Mouse (Mus musculus) liver, embryonic 11.5 days (tissue): ENCODE data around the gene H2-Q7. TPM values are rescaled to one million over a fixed set of nuclear protein-coding genes. Genes with fewer than 3 reads are reported as not detected.
A peak's percentile ranks its signal among the peaks of the same experiment; 100 is the strongest.
"Not testable (repeated sequence)": the region's sequence is repeated elsewhere in the genome, so short reads cannot be mapped to it uniquely, and the experiment has no call there.

Experiments used
- ATAC-seq: fragments of 200-750 bp; cut with Nextera tagmentation; replicated peaks from 2 replicates; pipeline ENCODE4 v1.8.0; 2017; ENCODE audit warnings: moderate number of reproducible peaks, mild to moderate bottlenecking, moderate TSS enrichment, moderate library complexity; ENCODE audit not compliant: low FRiP score
- DNase-seq: peaks from one replicate; pipeline ENCODE4 v3.0.0-alpha.2; 2017; ENCODE audit warnings: low spot score
- H3K27ac ChIP-seq: fragments of 300-500 bp; sonication (generic); 2 replicates; pipeline ENCODE4 v1.5.1; 2014; ENCODE audit warnings: mild to moderate bottlenecking, low read depth, low read length, control low read depth
- H3K27me3 ChIP-seq: fragments of 300-500 bp; sonication (generic); replicated peaks from 2 replicates; pipeline ENCODE4 v1.6.1; 2014; ENCODE audit warnings: low read length, mixed read lengths; ENCODE audit not compliant: control insufficient read depth, insufficient read depth
- H3K36me3 ChIP-seq: fragments of 300-500 bp; sonication (generic); 2 replicates; pipeline ENCODE4 v1.6.1; 2014; ENCODE audit warnings: mild to moderate bottlenecking, low read length, moderate library complexity, mixed read lengths; ENCODE audit not compliant: control insufficient read depth, insufficient read depth
- H3K4me1 ChIP-seq: fragments of 300-500 bp; sonication (generic); replicated peaks from 2 replicates; pipeline ENCODE4 v1.6.1; 2014; ENCODE audit warnings: low read length, mixed read lengths; ENCODE audit not compliant: control insufficient read depth, insufficient read depth
- H3K4me2 ChIP-seq: fragments of 300-500 bp; sonication (generic); 2 replicates; pipeline ENCODE4 v1.6.1; 2014; ENCODE audit warnings: mild to moderate bottlenecking, control low read depth, moderate library complexity
- H3K4me3 ChIP-seq: fragments of 300-500 bp; sonication (generic); 2 replicates; pipeline ENCODE4 v1.5.1; 2014; ENCODE audit warnings: low read depth, low read length, control low read depth
- H3K9ac ChIP-seq: fragments of 300-500 bp; sonication (generic); 2 replicates; pipeline ENCODE4 v1.6.1; 2014; ENCODE audit warnings: low read depth, low read length, control low read depth
- H3K9me3 ChIP-seq: fragments of 300-500 bp; sonication (generic); 2 replicates; pipeline ENCODE4 v1.6.1; 2016; ENCODE audit warnings: low read length, inconsistent platforms, mixed read lengths; ENCODE audit not compliant: control insufficient read depth
- WGBS: fragments of 180-500 bp; shearing (Covaris S2); extraction: QIAGEN DNeasy Blood & Tissue Kit; methylation state at CpG from one replicate; pipeline ENCODE4 v1.1.7; 2014; 5-methylcytosine and 5-hydroxymethylcytosine counted together
- polyA plus RNA-seq: library from polyadenylated mRNA; unstranded; fragments of >200 nt; fragmentation: Nextera tagmentation; extraction: Ambion mirVana; gene quantifications from 2 replicates; pipeline ENCODE4 v1.2.1, GENCODE M21; 2014

Gene H2-Q7
- polyA plus RNA-seq, 1 experiment from 2014 or later: 29.9 TPM

GRCm38 (mm10) chr17:35419564-35419963, 19.4 kb upstream of the H2-Q7 start:
- H3K9me3 ChIP-seq, H3K27ac ChIP-seq, DNase-seq, H3K36me3 ChIP-seq, H3K27me3 ChIP-seq, H3K9ac ChIP-seq, H3K4me3 ChIP-seq, H3K4me2 ChIP-seq, H3K4me1 ChIP-seq, ATAC-seq: not testable (repeated sequence)
- 51% methylated on average over 4 of the region's 4 CpGs for WGBS

- peaks cover 16% of the 10 kb centered on the region for H3K27me3 ChIP-seq
- not testable (repeated sequence) for ATAC-seq, H3K36me3 ChIP-seq, H3K4me2 ChIP-seq, H3K4me3 ChIP-seq, H3K9ac ChIP-seq, H3K27ac ChIP-seq, H3K9me3 ChIP-seq, H3K4me1 ChIP-seq, DNase-seq
- 13% methylated on average over 11 of the region's 11 CpGs for WGBS
Observed at GRCm38 (mm10) chr17:35420206-35420810, 18.6 kb upstream of the H2-Q7 start.

GRCm38 (mm10) chr17:35421331-35421730, 17.6 kb upstream of the H2-Q7 start:
- H3K9ac ChIP-seq, H3K4me1 ChIP-seq, H3K36me3 ChIP-seq, H3K4me2 ChIP-seq, H3K9me3 ChIP-seq, ATAC-seq, DNase-seq, H3K4me3 ChIP-seq, H3K27ac ChIP-seq: not testable (repeated sequence)
- H3K27me3 ChIP-seq: peaks cover 26% of the 10 kb centered on the region
- WGBS: 85% methylated on average over 4 of the region's 4 CpGs

- WGBS: 84% methylated on average over 5 of the region's 5 CpGs
- peaks cover 27% of the 10 kb centered on the region for H3K27me3 ChIP-seq
- not testable (repeated sequence) for DNase-seq
Observed at GRCm38 (mm10) chr17:35422360-35422759, 16.6 kb upstream of the H2-Q7 start.

GRCm38 (mm10) chr17:35423131-35423810, 15.7 kb upstream of the H2-Q7 start:
- not testable (repeated sequence) for H3K36me3 ChIP-seq, H3K27ac ChIP-seq, H3K9ac ChIP-seq, H3K4me2 ChIP-seq, DNase-seq, ATAC-seq, H3K9me3 ChIP-seq, H3K4me1 ChIP-seq, H3K4me3 ChIP-seq
- peaks cover 27% of the 10 kb centered on the region for H3K27me3 ChIP-seq
- 52% methylated on average over 3 of the region's 3 CpGs for WGBS

More at GRCm38 (mm10) chr17:35422360-35422759, 16.6 kb upstream of the H2-Q7 start:
- not testable (repeated sequence) for H3K27ac ChIP-seq, H3K9me3 ChIP-seq, ATAC-seq, H3K9ac ChIP-seq, H3K4me3 ChIP-seq, H3K36me3 ChIP-seq, H3K4me1 ChIP-seq, H3K4me2 ChIP-seq

GRCm38 (mm10) chr17:35424106-35424505, 14.8 kb upstream of the H2-Q7 start:
- H3K4me2 ChIP-seq, H3K9ac ChIP-seq, H3K4me3 ChIP-seq, H3K27ac ChIP-seq, H3K9me3 ChIP-seq, H3K4me1 ChIP-seq, H3K36me3 ChIP-seq, ATAC-seq, DNase-seq: not testable (repeated sequence)
- H3K27me3 ChIP-seq: peaks cover 21% of the 10 kb centered on the region
- WGBS: 73% methylated on average over 3 of the region's 3 CpGs

GRCm38 (mm10) chr17:35424624-35425416, 14.1 kb upstream of the H2-Q7 start, which contains the start of gene H2-Q6:
H2-Q6 (plus strand) TSS chr17:35424850.
- H3K27me3 ChIP-seq: peaks cover 21% of the 10 kb centered on the region
- WGBS: 5% methylated on average over 52 of the region's 66 CpGs

GRCm38 (mm10) chr17:35425474-35425873, 13.5 kb upstream of the H2-Q7 start:
- not testable (repeated sequence) for H3K9me3 ChIP-seq, H3K9ac ChIP-seq, H3K27ac ChIP-seq, H3K4me1 ChIP-seq, H3K36me3 ChIP-seq
- ATAC-seq (peak; percentile 53; the same call in 1 of the 2 replicates), DNase-seq (peak; percentile 42)
- Histone ChIP-seq H3K4me2 (peak overlapping the region; percentile 59), H3K27me3 (peaks cover 21% of the 10 kb centered on the region), H3K4me3 (peak overlapping the region; percentile 30; the same call in 1 of the 2 replicates)
- WGBS: 11% methylated on average over 28 of the region's 28 CpGs

More at GRCm38 (mm10) chr17:35424624-35425416, 14.1 kb upstream of the H2-Q7 start, which contains the start of gene H2-Q6:
- not testable (repeated sequence) for H3K9me3 ChIP-seq, H3K27ac ChIP-seq, H3K36me3 ChIP-seq, H3K4me1 ChIP-seq
- 0 out of 2 replicates have a peak within 1 kb of the TSS, but pooled peaks have one; percentile 25 for H3K9ac ChIP-seq
- peak within 1 kb of the TSS; percentile 59 for H3K4me2 ChIP-seq
- peak within 1 kb of the TSS; percentile 41 for H3K4me3 ChIP-seq
- ATAC-seq: peak; percentile 70
- peak; percentile 50 for DNase-seq
